In genomic region chr11:117077902-117078301, GRCm38 (mm10) we compare ENCODE assay signal across 9 mouse cellular contexts. TPM values are rescaled to one million over a fixed set of nuclear protein-coding genes. Genes with fewer than 3 reads are reported as not detected.
DNase-seq lines count a peak whose midpoint lies in the region; ATAC-seq lines count a peak whose summit lies in the region.
"Had no signal": no experiment of that assay in that cellular context is flagged by ENCODE, and none has a peak within 500 bp of the region (broad histone marks: within the 10 kb centered on the region; RNA-seq: fewer than 3 reads in every experiment).

No protein-coding gene starts in this region.

- H3K27ac ChIP-seq in lung, embryonic 16.5 days (ENCODE audit: low read length), result no peak overlapping the region
- H3K27ac ChIP-seq in forebrain, embryonic 12.5 days, result no peak overlapping the region
- H3K27ac ChIP-seq in liver, embryonic 11.5 days (ENCODE audit: low read depth, low read length), result peak overlapping the region; percentile 21; the same call in 1 of the 2 replicates
- H3K27ac ChIP-seq in stomach, embryonic 15.5 days, result no peak overlapping the region

- WGBS in lung, embryonic 16.5 days, result 70% methylated on average over 8 of the region's 8 CpGs
- WGBS in forebrain, embryonic 12.5 days, result 88% methylated on average over 8 of the region's 8 CpGs
- 71% methylated on average over 8 of the region's 8 CpGs for WGBS in liver, embryonic 11.5 days
- 76% methylated on average over 8 of the region's 8 CpGs for WGBS in stomach, embryonic 15.5 days

- peak overlapping the region; percentile 76 for H3K4me2 ChIP-seq in lung, embryonic 16.5 days (ENCODE audit: low read depth, low read length)
- peak overlapping the region; percentile 97 for H3K4me2 ChIP-seq in forebrain, embryonic 12.5 days
- H3K4me2 ChIP-seq in liver, embryonic 11.5 days, result peak overlapping the region; percentile 94
- H3K4me2 ChIP-seq in stomach, embryonic 15.5 days, result peak overlapping the region; percentile 71

- no peak for ATAC-seq in lung, embryonic 16.5 days (ENCODE audit: low read depth)
- no peak for ATAC-seq in forebrain, embryonic 12.5 days (ENCODE audit: low FRiP score)
- ATAC-seq in liver, embryonic 11.5 days (replicated peaks; ENCODE audit: low FRiP score), result no peak
- no peak for ATAC-seq in stomach, embryonic 15.5 days (ENCODE audit: insufficient read depth, low FRiP score, low read depth)

- H3K9me3 ChIP-seq in lung, embryonic 16.5 days (ENCODE audit: control insufficient read depth, low read length), result no peaks in the 10 kb centered on the region
- H3K9me3 ChIP-seq in forebrain, embryonic 12.5 days, result no peaks in the 10 kb centered on the region
- H3K9me3 ChIP-seq in liver, embryonic 11.5 days (ENCODE audit: control insufficient read depth, low read length), result no peaks in the 10 kb centered on the region
- no peaks in the 10 kb centered on the region for H3K9me3 ChIP-seq in stomach, embryonic 15.5 days

- H3K36me3 ChIP-seq in lung, embryonic 16.5 days (ENCODE audit: control insufficient read depth, insufficient read depth, low read length), result peaks cover 14% of the 10 kb centered on the region
- H3K36me3 ChIP-seq in forebrain, embryonic 12.5 days (replicated peaks), result peaks cover 35% of the 10 kb centered on the region
- peaks cover 23% of the 10 kb centered on the region for H3K36me3 ChIP-seq in liver, embryonic 11.5 days (ENCODE audit: control insufficient read depth, insufficient read depth, low read length)
- H3K36me3 ChIP-seq in stomach, embryonic 15.5 days, result peaks cover 24% of the 10 kb centered on the region

- peaks cover 38% of the 10 kb centered on the region for H3K4me1 ChIP-seq in lung, embryonic 16.5 days (replicated peaks; ENCODE audit: control insufficient read depth, insufficient read depth, low read length)
- peaks cover 36% of the 10 kb centered on the region for H3K4me1 ChIP-seq in forebrain, embryonic 12.5 days
- peaks cover 55% of the 10 kb centered on the region for H3K4me1 ChIP-seq in liver, embryonic 11.5 days (replicated peaks; ENCODE audit: control insufficient read depth, insufficient read depth, low read length)
- H3K4me1 ChIP-seq in stomach, embryonic 15.5 days, result peaks cover 43% of the 10 kb centered on the region

- H3K27me3 ChIP-seq in lung, embryonic 16.5 days (ENCODE audit: control insufficient read depth, insufficient read depth, low read depth, low read length), result no peaks in the 10 kb centered on the region
- H3K27me3 ChIP-seq in forebrain, embryonic 12.5 days, result no peaks in the 10 kb centered on the region
- no peaks in the 10 kb centered on the region for H3K27me3 ChIP-seq in liver, embryonic 11.5 days (replicated peaks; ENCODE audit: control insufficient read depth, insufficient read depth, low read length)
- H3K27me3 ChIP-seq in stomach, embryonic 15.5 days (replicated peaks), result no peaks in the 10 kb centered on the region

- H3K4me3 ChIP-seq in lung, embryonic 16.5 days (ENCODE audit: low read length), result no peak overlapping the region; the same call in 1 of the 2 replicates
- peak overlapping the region; percentile 89 for H3K4me3 ChIP-seq in forebrain, embryonic 12.5 days (replicated peaks)
- H3K4me3 ChIP-seq in liver, embryonic 11.5 days (ENCODE audit: low read depth, low read length), result peak overlapping the region; percentile 82
- peak overlapping the region; percentile 82 for H3K4me3 ChIP-seq in stomach, embryonic 15.5 days (replicated peaks)

- H3K9ac ChIP-seq in lung, embryonic 16.5 days (ENCODE audit: low read length), result no peak overlapping the region; the same call in 1 of the 2 replicates
- 0 out of 2 replicates have a peak overlapping the region, but pooled peaks have one; percentile 90 for H3K9ac ChIP-seq in forebrain, embryonic 12.5 days
- H3K9ac ChIP-seq in liver, embryonic 11.5 days (ENCODE audit: low read depth, low read length), result peak overlapping the region; percentile 94
- no peak overlapping the region for H3K9ac ChIP-seq in stomach, embryonic 15.5 days

- no peak for DNase-seq in lung, postnatal 36 days
- no peak for DNase-seq in liver, embryonic 11.5 days (ENCODE audit: low spot score)
- no peak for DNase-seq in cerebellum, adult 11 months
- no peak for DNase-seq in frontal cortex, postnatal 25 days (ENCODE audit: low spot score in 2 of 2)
- no peak for DNase-seq in yolk sac, embryonic 10.5 days (ENCODE audit: low spot score)
- DNase-seq: gastrocnemius, postnatal 25 days had no signal

RNA-seq across cellular contexts. Expression of gene Sec14l1, which starts 37.1 kb away (rescaled TPM):
- polyA plus RNA-seq in lung, embryonic 16.5 days (2015; fragmentation: Nextera tagmentation; extraction: Ambion mirVana), result 74.5 and 76.5 TPM in 2 replicates
- 67.2 and 67.6 TPM in 2 replicates for polyA plus RNA-seq in forebrain, embryonic 12.5 days (2016; fragmentation: Nextera tagmentation; extraction: Ambion mirVana)
- 20.9 and 22.8 TPM in 2 replicates for polyA plus RNA-seq in liver, embryonic 11.5 days (2014; fragmentation: Nextera tagmentation; extraction: Ambion mirVana)
- polyA plus RNA-seq in stomach, embryonic 15.5 days (2015; fragmentation: Nextera tagmentation; extraction: Ambion mirVana), result 48.0 and 49.5 TPM in 2 replicates

Comparison
In these comparisons a context has a peak if more than half of its experiments do, and no peak if none do; other contexts are left out.
1. H3K9ac ChIP-seq: peak in forebrain, embryonic 12.5 days (single experiment) and liver, embryonic 11.5 days (single experiment); none in lung, embryonic 16.5 days (single experiment) and stomach, embryonic 15.5 days (single experiment).
2. Peak in every context shown above with its lines, with median percentiles within 50 percentile points of each other: H3K4me2 ChIP-seq.